Mouse (Mus musculus) heart, embryonic 12.5 days (tissue): ENCODE measurements at regions not wholly inside any gene's neighbourhood (a gene's known extent, or its start where the extent isn't known, plus 50 kb on each side); places are given as distances from the start of the nearest gene placed in this dataset.
"Not testable (repeated sequence)": the region's sequence is repeated elsewhere in the genome, so short reads cannot be mapped to it uniquely, and the experiment has no call there.

ENCODE experiments used
- ATAC-seq: fragments of 200-750 bp; cut with Nextera tagmentation; 2 replicates; pipeline ENCODE4 v1.8.0; 2017; ENCODE audit warnings: moderate TSS enrichment, moderate library complexity; ENCODE audit not compliant: insufficient number of reproducible peaks, low FRiP score
- H3K27ac ChIP-seq: fragments of 300-500 bp; sonication (generic); 2 replicates; pipeline ENCODE4 v1.5.1; 2016; ENCODE audit warnings: mild to moderate bottlenecking, moderate library complexity; ENCODE audit not compliant: poor library complexity, severe bottlenecking
- H3K27me3 ChIP-seq: fragments of 300-500 bp; sonication (generic); replicated peaks from 2 replicates; pipeline ENCODE4 v1.6.1; 2016; ENCODE audit warnings: mild to moderate bottlenecking, moderate library complexity
- H3K36me3 ChIP-seq: fragments of 300-500 bp; sonication (generic); 2 replicates; pipeline ENCODE4 v1.6.1; 2016; ENCODE audit warnings: mild to moderate bottlenecking, moderate library complexity
- H3K4me1 ChIP-seq: fragments of 300-500 bp; sonication (generic); replicated peaks from 2 replicates; pipeline ENCODE4 v1.6.1; 2016; ENCODE audit warnings: mild to moderate bottlenecking
- H3K4me2 ChIP-seq: fragments of 300-500 bp; sonication (generic); 2 replicates; pipeline ENCODE4 v1.6.1; 2016; ENCODE audit warnings: mild to moderate bottlenecking, moderate library complexity
- H3K4me3 ChIP-seq: fragments of 300-500 bp; sonication (generic); 2 replicates; pipeline ENCODE4 v1.5.1; 2016; ENCODE audit warnings: mild to moderate bottlenecking
- H3K9ac ChIP-seq: fragments of 300-500 bp; sonication (generic); 2 replicates; pipeline ENCODE4 v1.6.1; 2016; ENCODE audit warnings: mild to moderate bottlenecking, moderate library complexity
- H3K9me3 ChIP-seq: fragments of 300-500 bp; sonication (generic); replicated peaks from 2 replicates; pipeline ENCODE4 v1.6.1; 2016; ENCODE audit warnings: mild to moderate bottlenecking, moderate library complexity
- WGBS: fragments of 180-500 bp; shearing (Covaris S2); methylation state at CpG from one replicate; pipeline ENCODE4 v1.1.7; 2016; 5-methylcytosine and 5-hydroxymethylcytosine counted together

DNA sequence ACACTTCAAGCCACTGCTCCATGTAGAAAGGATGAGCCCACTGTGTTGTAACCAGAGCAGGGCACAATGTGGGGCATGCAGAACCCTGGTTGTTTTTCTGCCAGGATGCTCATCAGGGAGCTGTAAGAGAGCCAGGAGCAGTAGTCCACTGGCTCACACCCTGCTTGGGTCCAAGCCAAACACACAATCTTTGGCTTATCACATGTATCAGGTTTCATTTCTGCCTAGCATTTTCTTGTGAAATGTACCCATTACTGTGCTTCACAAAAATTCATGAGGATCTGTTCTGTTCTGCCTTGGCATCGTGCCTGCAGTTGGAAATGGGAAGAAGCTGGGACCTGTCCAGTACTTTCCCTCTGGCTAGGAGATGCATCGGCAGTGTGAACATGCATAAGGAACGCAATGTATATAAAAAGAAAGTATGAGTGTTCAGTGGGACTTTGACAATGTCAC lies 491.6 kb upstream of the Igfbp3 start:
- 71% methylated on average over 3 of the region's 3 CpGs for WGBS
- Histone ChIP-seq H3K4me1 (no peaks in the 10 kb centered on the region), H3K27me3 (no peaks in the 10 kb centered on the region), H3K4me3 (no peak overlapping the region), H3K27ac (no peak overlapping the region), H3K9ac (no peak overlapping the region), H3K36me3 (no peaks in the 10 kb centered on the region), H3K4me2 (no peak overlapping the region), H3K9me3 (no peaks in the 10 kb centered on the region)
- no peak for ATAC-seq

DNA sequence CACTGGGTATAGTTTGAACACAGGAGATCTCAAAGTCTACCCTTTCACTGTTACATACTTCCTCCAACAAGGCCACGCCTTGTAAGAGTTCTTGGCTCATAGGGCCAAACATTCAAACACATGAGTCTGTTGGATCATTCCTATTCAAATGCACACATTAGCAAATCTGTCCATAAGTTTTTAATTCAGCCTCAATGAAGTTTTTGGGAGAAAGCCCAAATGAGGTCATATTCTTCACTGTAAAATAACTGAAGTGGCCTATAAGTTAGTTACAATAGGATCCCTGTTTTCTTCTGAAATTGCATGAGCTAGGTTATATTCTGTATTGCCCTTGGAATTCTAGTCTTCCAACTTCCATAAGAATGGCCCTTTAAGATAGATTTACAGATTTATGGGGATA lies 483.9 kb upstream of the Igfbp3 start:
- Histone ChIP-seq H3K9me3 (no peaks in the 10 kb centered on the region), H3K4me2 (no peak overlapping the region), H3K27ac (no peak overlapping the region), H3K27me3 (no peaks in the 10 kb centered on the region), H3K9ac (no peak overlapping the region), H3K4me1 (no peaks in the 10 kb centered on the region), H3K36me3 (no peaks in the 10 kb centered on the region), H3K4me3 (no peak overlapping the region)
- no peak for ATAC-seq
- WGBS, result 83% methylated on average over 1 of the region's 1 CpGs

DNA sequence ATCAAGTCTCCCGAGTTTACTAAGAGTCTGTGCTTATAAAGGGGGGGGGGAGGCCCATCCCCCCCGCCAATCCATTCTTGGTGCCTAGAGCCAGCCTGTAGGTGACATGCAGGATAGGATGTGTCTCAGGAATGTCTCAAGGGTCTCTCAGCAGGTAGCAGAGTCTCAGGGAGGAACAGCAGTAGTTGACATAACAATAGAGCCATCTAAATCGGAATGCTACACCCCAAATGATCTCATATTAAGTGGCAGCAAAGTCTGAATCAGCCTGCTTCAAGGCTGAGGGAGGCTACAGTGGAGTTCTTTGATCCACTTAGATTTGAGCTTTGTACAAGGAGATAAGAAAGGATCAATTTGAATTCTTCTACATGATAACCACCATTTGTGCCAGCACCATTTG lies 476.0 kb upstream of the Igfbp3 start:
- 57% methylated on average over 3 of the region's 3 CpGs for WGBS
- H3K27me3 ChIP-seq, ATAC-seq: not testable (repeated sequence)

DNA sequence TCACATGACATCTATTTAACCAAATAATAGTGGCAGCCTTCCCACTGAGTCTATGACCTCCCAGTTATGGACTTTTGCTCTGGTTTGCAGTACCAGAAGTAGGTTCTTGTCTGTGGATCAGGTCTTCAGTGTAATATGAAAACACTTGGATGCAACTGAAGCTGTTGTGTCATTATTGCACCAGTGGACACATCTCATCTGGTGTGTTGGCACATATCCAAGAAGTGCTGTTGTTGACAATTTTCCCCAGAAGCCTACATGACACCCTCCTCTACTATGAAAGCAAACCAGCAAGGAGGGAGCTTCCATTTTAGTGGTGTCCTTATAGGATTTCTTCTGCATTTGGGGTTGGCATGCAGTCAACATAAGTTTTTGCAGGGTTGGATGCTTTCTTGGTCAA lies 459.1 kb upstream of the Igfbp3 start:
- H3K9ac ChIP-seq, result no peak overlapping the region
- no peak overlapping the region for H3K27ac ChIP-seq
- H3K4me2 ChIP-seq, result no peak overlapping the region
- H3K4me3 ChIP-seq, result no peak overlapping the region
- H3K36me3 ChIP-seq, result no peaks in the 10 kb centered on the region
- H3K9me3 ChIP-seq, result no peaks in the 10 kb centered on the region
- H3K4me1 ChIP-seq, result no peaks in the 10 kb centered on the region
- no peaks in the 10 kb centered on the region for H3K27me3 ChIP-seq
- ATAC-seq, result no peak

More for the DNA sequence above, 476.0 kb upstream of the Igfbp3 start:
- H3K4me3 ChIP-seq, H3K9ac ChIP-seq, H3K36me3 ChIP-seq, H3K4me2 ChIP-seq, H3K9me3 ChIP-seq, H3K27ac ChIP-seq, H3K4me1 ChIP-seq: not testable (repeated sequence)

DNA sequence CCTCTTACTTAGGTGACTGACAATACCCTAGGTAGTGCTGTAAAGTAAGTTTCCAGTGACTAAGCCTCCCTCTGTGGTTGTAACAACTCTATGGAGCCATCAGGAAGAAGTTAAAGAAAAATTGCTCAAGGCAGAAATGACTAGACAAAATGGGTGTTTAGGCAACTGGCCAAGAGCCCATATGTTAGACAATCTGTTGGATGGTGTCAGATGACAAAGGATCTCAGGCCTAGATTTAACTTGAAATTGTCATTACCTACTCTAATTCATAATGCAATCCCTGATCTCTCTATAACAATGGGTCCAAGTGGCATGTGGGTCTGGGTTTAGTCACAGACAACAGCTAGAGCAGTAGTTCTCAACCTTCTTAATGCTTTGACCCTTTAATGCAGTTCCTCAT lies 416.9 kb upstream of the Igfbp3 start:
- Histone ChIP-seq H3K27me3 (no peaks in the 10 kb centered on the region), H3K4me3 (no peak overlapping the region), H3K27ac (no peak overlapping the region), H3K36me3 (no peaks in the 10 kb centered on the region), H3K4me2 (no peak overlapping the region), H3K9me3 (no peaks in the 10 kb centered on the region), H3K9ac (no peak overlapping the region), H3K4me1 (no peaks in the 10 kb centered on the region)
- ATAC-seq, result no peak

DNA sequence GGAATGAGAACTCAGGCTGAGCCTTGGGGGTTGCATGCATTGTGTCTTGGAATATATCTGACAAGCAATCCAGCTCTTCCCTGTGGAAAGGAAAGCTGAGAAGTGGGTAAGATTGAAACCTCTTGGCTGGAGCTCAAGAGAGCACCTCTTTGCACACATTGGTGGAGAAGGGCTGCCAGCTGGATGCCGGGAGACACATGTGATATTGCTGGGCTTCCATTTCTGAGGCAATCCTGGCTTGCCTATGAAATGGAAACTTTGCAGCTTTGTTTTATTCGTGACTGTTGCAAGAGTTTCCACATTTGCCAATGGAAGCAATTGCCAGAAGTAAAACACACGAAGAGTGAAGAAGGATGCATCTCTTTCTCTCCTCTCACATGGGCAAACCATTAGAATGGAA lies 411.5 kb upstream of the Igfbp3 start:
- Histone ChIP-seq H3K4me2 (no peak overlapping the region), H3K4me3 (no peak overlapping the region), H3K36me3 (no peaks in the 10 kb centered on the region), H3K27me3 (no peaks in the 10 kb centered on the region), H3K4me1 (no peaks in the 10 kb centered on the region), H3K9ac (no peak overlapping the region), H3K27ac (no peak overlapping the region), H3K9me3 (no peaks in the 10 kb centered on the region)
- 60% methylated on average over 3 of the region's 3 CpGs for WGBS
- no peak for ATAC-seq

DNA sequence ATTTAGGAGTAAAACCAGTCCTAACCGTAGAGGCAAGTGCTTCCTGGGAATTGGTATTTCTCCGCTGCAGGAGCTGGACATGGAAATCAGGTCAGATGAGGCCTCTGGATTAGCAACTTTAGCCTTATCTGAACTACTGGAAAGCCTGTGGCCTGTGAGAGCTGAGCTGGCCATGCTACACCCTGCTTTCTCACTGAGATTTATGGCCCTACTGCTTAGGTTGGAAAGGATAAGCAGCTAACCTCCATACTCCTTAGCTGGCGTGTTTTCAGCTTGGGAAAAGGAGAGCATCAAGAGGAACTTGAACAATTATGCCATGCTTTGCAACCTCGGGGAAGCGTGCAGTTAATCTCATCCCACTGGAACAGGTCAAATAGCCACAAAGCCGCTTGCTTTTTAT lies 406.6 kb upstream of the Igfbp3 start:
- Histone ChIP-seq H3K27ac (no peak overlapping the region), H3K9me3 (no peaks in the 10 kb centered on the region), H3K4me1 (no peaks in the 10 kb centered on the region), H3K36me3 (no peaks in the 10 kb centered on the region), H3K4me3 (no peak overlapping the region), H3K27me3 (no peaks in the 10 kb centered on the region), H3K9ac (no peak overlapping the region), H3K4me2 (no peak overlapping the region)
- ATAC-seq, result no peak
- 77% methylated on average over 6 of the region's 6 CpGs for WGBS

DNA sequence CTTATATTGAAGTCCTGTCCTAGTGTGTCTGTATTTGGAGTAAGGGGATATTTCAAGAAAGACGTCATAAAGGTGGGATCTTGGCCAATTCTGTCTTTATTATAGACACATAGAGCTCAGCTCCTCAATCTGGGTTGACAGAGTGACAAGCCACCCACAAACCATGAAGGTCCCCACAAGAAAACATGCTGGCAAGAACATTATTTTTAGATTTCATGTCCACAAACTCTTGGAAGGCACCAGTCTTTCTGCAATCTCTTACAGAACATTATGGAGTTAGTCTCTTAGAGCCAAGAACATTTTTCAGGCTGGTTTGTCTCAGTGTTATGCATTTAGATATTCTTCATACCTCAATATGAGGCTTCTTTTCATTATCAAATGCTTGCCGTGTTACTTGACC lies 397.0 kb upstream of the Igfbp3 start:
- no peak overlapping the region for H3K4me3 ChIP-seq
- WGBS, result 78% methylated on average over 2 of the region's 2 CpGs
- ATAC-seq, result no peak
- no peaks in the 10 kb centered on the region for H3K4me1 ChIP-seq
- H3K27me3 ChIP-seq, result no peaks in the 10 kb centered on the region
- H3K36me3 ChIP-seq, result no peaks in the 10 kb centered on the region
- H3K27ac ChIP-seq, result no peak overlapping the region
- no peak overlapping the region for H3K9ac ChIP-seq
- no peak overlapping the region for H3K4me2 ChIP-seq
- H3K9me3 ChIP-seq, result no peaks in the 10 kb centered on the region

DNA sequence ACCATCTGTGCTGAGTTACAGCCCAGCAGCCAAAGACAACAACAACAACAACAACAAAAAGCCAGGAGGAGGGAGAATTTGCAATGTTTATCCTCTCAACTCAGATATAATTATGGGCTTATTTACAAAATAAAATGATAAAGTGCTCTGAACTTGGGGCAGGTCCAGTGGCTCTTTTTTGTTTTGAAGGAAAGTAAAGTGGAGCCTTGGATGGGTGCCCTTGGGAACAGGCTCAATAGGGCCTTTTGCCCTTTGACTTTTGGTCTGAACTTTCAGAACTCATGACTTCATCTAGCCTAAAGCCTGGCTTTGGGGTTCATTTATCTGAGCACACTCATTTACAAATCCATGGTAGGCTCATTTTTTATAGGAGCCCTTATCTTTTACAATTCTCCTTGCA lies 396.2 kb upstream of the Igfbp3 start:
- no peaks in the 10 kb centered on the region for H3K27me3 ChIP-seq
- H3K9ac ChIP-seq, result no peak overlapping the region
- no peak for ATAC-seq
- no peaks in the 10 kb centered on the region for H3K9me3 ChIP-seq
- no peak overlapping the region for H3K4me3 ChIP-seq
- H3K36me3 ChIP-seq, result no peaks in the 10 kb centered on the region
- no peak overlapping the region for H3K4me2 ChIP-seq
- no peaks in the 10 kb centered on the region for H3K4me1 ChIP-seq
- no peak overlapping the region for H3K27ac ChIP-seq

DNA sequence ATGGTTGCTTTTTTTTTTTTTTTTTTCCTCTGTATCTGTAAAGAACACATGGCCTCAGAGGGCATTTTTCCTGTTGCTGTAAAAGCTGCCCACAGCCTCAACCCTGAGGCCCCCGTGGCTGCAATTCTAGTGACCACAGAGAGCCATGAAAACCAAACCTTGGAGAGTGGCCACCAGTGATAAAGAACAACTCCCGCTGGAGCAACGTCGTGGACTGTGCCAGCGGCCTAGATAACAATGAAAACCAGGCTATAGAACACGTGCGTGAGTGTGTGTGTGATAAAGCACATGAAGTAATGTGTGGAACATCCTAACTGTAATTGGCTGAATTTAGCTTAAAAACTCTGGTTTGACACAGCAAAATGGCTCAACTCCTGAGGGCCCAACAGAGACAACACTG lies 392.9 kb upstream of the Igfbp3 start:
- 56% methylated on average over 7 of the region's 7 CpGs for WGBS
- H3K27me3 ChIP-seq, result no peaks in the 10 kb centered on the region
- no peak overlapping the region for H3K4me2 ChIP-seq
- no peak for ATAC-seq
- no peaks in the 10 kb centered on the region for H3K9me3 ChIP-seq
- no peak overlapping the region for H3K27ac ChIP-seq
- no peak overlapping the region for H3K9ac ChIP-seq
- H3K4me1 ChIP-seq, result no peaks in the 10 kb centered on the region
- no peak overlapping the region for H3K4me3 ChIP-seq
- no peaks in the 10 kb centered on the region for H3K36me3 ChIP-seq

DNA sequence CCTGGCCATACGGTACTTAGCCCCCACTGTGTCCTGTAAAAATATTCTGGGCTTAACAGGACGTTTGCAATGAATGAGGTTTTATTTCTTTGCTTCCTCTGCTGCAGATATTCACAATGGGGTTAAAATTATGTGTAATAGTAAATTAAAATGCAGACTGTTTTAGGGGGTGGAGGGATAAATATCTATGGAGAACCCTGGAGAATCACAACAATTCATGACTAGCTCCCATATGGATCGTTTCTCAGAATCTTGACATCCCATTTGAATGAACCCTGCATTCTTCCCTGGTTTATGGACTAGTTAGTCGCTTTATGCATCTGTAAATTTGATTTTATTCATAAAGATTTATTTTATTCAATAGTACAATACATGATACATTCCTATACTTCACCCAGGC lies 378.3 kb upstream of the Igfbp3 start:
- 73% methylated on average over 4 of the region's 4 CpGs for WGBS
- no peaks in the 10 kb centered on the region for H3K9me3 ChIP-seq
- H3K36me3 ChIP-seq, result no peaks in the 10 kb centered on the region
- no peak overlapping the region for H3K4me2 ChIP-seq
- H3K4me1 ChIP-seq, result no peaks in the 10 kb centered on the region
- no peak overlapping the region for H3K27ac ChIP-seq
- no peak for ATAC-seq
- no peak overlapping the region for H3K4me3 ChIP-seq
- H3K27me3 ChIP-seq, result no peaks in the 10 kb centered on the region
- H3K9ac ChIP-seq, result no peak overlapping the region

DNA sequence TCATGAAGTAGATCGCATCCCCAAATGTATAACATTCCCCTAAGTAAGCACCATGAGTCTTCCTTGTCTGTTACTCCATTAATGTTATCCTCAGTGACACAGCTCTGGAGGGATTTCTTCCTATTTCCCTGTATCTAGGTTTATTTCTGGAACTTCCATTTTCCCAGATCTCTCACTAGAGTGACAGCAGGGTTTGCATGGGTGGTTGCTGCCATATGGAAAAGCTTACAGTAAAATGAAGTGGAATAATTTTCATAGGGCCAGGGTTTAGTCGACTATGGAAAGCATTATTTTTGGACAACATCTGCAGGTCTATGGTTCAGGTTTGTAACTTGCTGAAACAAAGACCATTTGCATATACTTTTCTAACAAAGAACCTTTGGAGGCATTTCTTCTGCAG lies 369.6 kb upstream of the Igfbp3 start:
- Histone ChIP-seq H3K36me3 (no peaks in the 10 kb centered on the region), H3K9me3 (peaks cover 3% of the 10 kb centered on the region; the same call in 1 of the 2 replicates), H3K9ac (no peak overlapping the region), H3K4me1 (no peaks in the 10 kb centered on the region), H3K4me2 (no peak overlapping the region), H3K27ac (no peak overlapping the region), H3K4me3 (no peak overlapping the region), H3K27me3 (no peaks in the 10 kb centered on the region)
- ATAC-seq, result no peak
- 85% methylated on average over 2 of the region's 2 CpGs for WGBS
